ENCODE assay signal across 23 mouse cellular contexts in genomic region chr6:6077234-6077633, GRCm38 (mm10).
"Had no signal": no experiment of that assay in that cellular context is flagged by ENCODE, and none has a peak within 500 bp of the region (broad histone marks: within the 10 kb centered on the region; RNA-seq: fewer than 3 reads in every experiment).

No protein-coding gene starts in this region.

- H3K27me3 ChIP-seq: liver, embryonic 15.5 days; lung, embryonic 15.5 days; megakaryocyte, embryonic 14.5 days; midbrain, embryonic 13.5 days; neural tube, embryonic 13.5 days; neural tube, embryonic 15.5 days; stomach, embryonic 15.5 days had no signal

- H3K9me3 ChIP-seq: liver, embryonic 15.5 days; lung, embryonic 15.5 days; megakaryocyte, embryonic 14.5 days; midbrain, embryonic 13.5 days; neural tube, embryonic 15.5 days; stomach, embryonic 15.5 days had no signal

- H3K36me3 ChIP-seq: liver, embryonic 15.5 days; lung, embryonic 15.5 days; midbrain, embryonic 13.5 days; neural tube, embryonic 13.5 days; neural tube, embryonic 15.5 days had no signal

- ATAC-seq: liver, postnatal 0 days; lung, postnatal 0 days; midbrain, embryonic 13.5 days; midbrain, embryonic 16.5 days had no signal

- H3K4me1 ChIP-seq: liver, embryonic 15.5 days; lung, embryonic 15.5 days; midbrain, embryonic 13.5 days; neural tube, embryonic 13.5 days; neural tube, embryonic 15.5 days; stomach, embryonic 15.5 days had no signal

- H3K27ac ChIP-seq: liver, embryonic 15.5 days; lung, embryonic 15.5 days; macrophage; midbrain, embryonic 13.5 days; neural tube, embryonic 13.5 days; neural tube, embryonic 15.5 days; stomach, embryonic 15.5 days; stomach, postnatal 0 days had no signal

- H3K4me3 ChIP-seq: liver, embryonic 15.5 days; lung, embryonic 15.5 days; midbrain, embryonic 13.5 days; myocyte; neural tube, embryonic 13.5 days; neural tube, embryonic 15.5 days; stomach, embryonic 15.5 days had no signal

- DNase-seq: liver, postnatal 0 days; lung, adult 2 months; lung, postnatal 14 days; lung, postnatal 36 days; retina, postnatal 1 day; right cerebral cortex, adult 18-20 months; right cerebral cortex, postnatal 25 days; right cerebral cortex, postnatal 4 days; thymus, adult 18-20 months; thymus, postnatal 14 days; thymus, postnatal 36 days had no signal
